Mouse (Mus musculus): Measurements from ENCODE around the gene Nkd1.

DNA sequence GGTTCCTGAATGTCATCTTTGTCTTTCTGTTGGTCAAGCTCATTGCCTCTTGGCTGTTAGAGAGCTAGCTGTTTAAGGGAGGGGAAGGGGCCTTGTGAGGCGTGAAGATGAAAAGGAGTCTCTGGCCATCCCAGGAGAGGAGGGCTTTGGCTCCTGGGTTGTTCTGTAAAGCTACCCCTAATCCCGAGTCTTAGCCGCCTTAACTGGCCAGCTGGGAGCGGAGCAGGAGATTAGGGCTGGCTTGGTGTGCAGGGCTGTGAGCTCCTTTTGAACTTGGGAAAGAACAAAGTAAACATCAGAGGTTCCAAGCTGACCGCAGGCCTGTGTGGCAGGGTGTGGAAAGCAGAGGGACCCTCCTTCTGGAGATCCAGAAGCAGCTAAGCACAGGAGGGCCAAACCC, 53.8 kb downstream of the Nkd1 start:
- TF ChIP-seq POLR2A (IDR thresholded peaks at IDR 0.05; ENCODE audit: low read depth, low read length): no peak
- TF ChIP-seq CTCF (IDR thresholded peaks at IDR 0.05; ENCODE audit: extremely low read depth, insufficient read depth, insufficient read length, insufficient replicate concordance): no peak

Measured in spleen, adult 2 months (tissue).